Comparison of ENCODE assay signal across 8 mouse cellular contexts in genomic region chr17:15376494-15377181, GRCm38 (mm10). TPM values are rescaled to one million over a fixed set of nuclear protein-coding genes. Genes with fewer than 3 reads are reported as not detected.
DNase-seq lines count a peak whose midpoint lies in the region; ATAC-seq and TF ChIP-seq lines count a peak whose summit lies in the region.

Gene Dll1, minus strand, starts transcription at chr17:15376872.

- peak within 1 kb of the TSS; percentile 60 for H3K9ac ChIP-seq in lung, embryonic 14.5 days
- no peak within 1 kb of the TSS; the same call in 1 of the 2 replicates for H3K9ac ChIP-seq in liver, embryonic 15.5 days
- H3K9ac ChIP-seq in stomach, postnatal 0 days (ENCODE audit: low read length), result peak within 1 kb of the TSS; percentile 66

- peak; percentile 30 for DNase-seq in adrenal gland, postnatal 25 days
- no peak for DNase-seq in adrenal gland, postnatal 4 days (ENCODE audit: low spot score in 2 of 2)
- DNase-seq in lung, embryonic 14.5 days, result peak; percentile 55
- DNase-seq in lung, postnatal 14 days, result no peak
- DNase-seq in embryonic facial prominence, embryonic 10.5 days (ENCODE audit: low spot score), result peak; percentile 67
- peak; percentile 36 for DNase-seq in heart, postnatal 4 days
- DNase-seq in stomach, postnatal 0 days (ENCODE audit: low spot score), result peak; percentile 50

- under 1% methylated on average over 36 of the region's 36 CpGs for WGBS in lung, embryonic 14.5 days
- under 1% methylated on average over 36 of the region's 36 CpGs for WGBS in embryonic facial prominence, embryonic 10.5 days
- whole genome bisulfite sequencing in liver, embryonic 15.5 days (ENCODE audit: insufficient replicate concordance), result under 1% methylated on average over 36 of the region's 36 CpGs
- 5% methylated on average over 36 of the region's 36 CpGs for WGBS in stomach, postnatal 0 days

- H3K4me2 ChIP-seq in lung, embryonic 14.5 days, result peak within 1 kb of the TSS; percentile 100
- H3K4me2 ChIP-seq in liver, embryonic 15.5 days, result peak within 1 kb of the TSS; percentile 63
- peak within 1 kb of the TSS; percentile 98 for H3K4me2 ChIP-seq in stomach, postnatal 0 days (replicated peaks; ENCODE audit: low read depth)

- H3K9me3 ChIP-seq in lung, embryonic 14.5 days (ENCODE audit: low read depth, low read length), result no peaks in the 10 kb centered on the region
- H3K9me3 ChIP-seq in embryonic facial prominence, embryonic 10.5 days, result no peaks in the 10 kb centered on the region
- H3K9me3 ChIP-seq in liver, embryonic 15.5 days (replicated peaks), result no peaks in the 10 kb centered on the region
- no peaks in the 10 kb centered on the region for H3K9me3 ChIP-seq in stomach, postnatal 0 days (ENCODE audit: control insufficient read depth, low read length)

- peak within 1 kb of the TSS; percentile 54 for H3K4me3 ChIP-seq in lung, embryonic 14.5 days (ENCODE audit: low read depth, low read length)
- peak within 1 kb of the TSS; percentile 71 for H3K4me3 ChIP-seq in embryonic facial prominence, embryonic 10.5 days
- H3K4me3 ChIP-seq in liver, embryonic 15.5 days (replicated peaks), result peak within 1 kb of the TSS; percentile 54
- peak within 1 kb of the TSS; percentile 69 for H3K4me3 ChIP-seq in stomach, postnatal 0 days (ENCODE audit: low read depth, low read length)

- ATAC-seq in lung, embryonic 14.5 days (ENCODE audit: insufficient read depth), result peak; percentile 4; the same call in 1 of the 2 replicates
- no peak for ATAC-seq in liver, embryonic 15.5 days (ENCODE audit: insufficient read depth)
- ATAC-seq in stomach, postnatal 0 days (ENCODE audit: low FRiP score, low TSS enrichment), result no peak

- peak within 1 kb of the TSS; percentile 30; the same call in 1 of the 2 replicates for H3K27ac ChIP-seq in lung, embryonic 14.5 days (ENCODE audit: low read depth)
- peak within 1 kb of the TSS; percentile 87 for H3K27ac ChIP-seq in embryonic facial prominence, embryonic 10.5 days (replicated peaks)
- peak within 1 kb of the TSS; percentile 70; the same call in 1 of the 2 replicates for H3K27ac ChIP-seq in liver, embryonic 15.5 days (replicated peaks)
- peak within 1 kb of the TSS; percentile 58; the same call in 1 of the 2 replicates for H3K27ac ChIP-seq in stomach, postnatal 0 days (replicated peaks)

- H3K36me3 ChIP-seq in lung, embryonic 14.5 days (ENCODE audit: insufficient read depth), result no peaks in the 10 kb centered on the region
- H3K36me3 ChIP-seq in embryonic facial prominence, embryonic 10.5 days (replicated peaks), result peaks cover 9% of the 10 kb centered on the region
- no peaks in the 10 kb centered on the region for H3K36me3 ChIP-seq in liver, embryonic 15.5 days (replicated peaks)
- H3K36me3 ChIP-seq in stomach, postnatal 0 days (ENCODE audit: control insufficient read depth, insufficient read depth, low read length), result no peaks in the 10 kb centered on the region

- TF ChIP-seq EP300 in stomach, postnatal 0 days (optimal IDR thresholded peaks at IDR 0.05), result no peak

- TF ChIP-seq CTCF in lung, embryonic 14.5 days (IDR thresholded peaks at IDR 0.05; ENCODE audit: low read depth), result no peak
- TF ChIP-seq CTCF in stomach, postnatal 0 days (IDR thresholded peaks at IDR 0.05; ENCODE audit: low read depth), result peak; percentile 35

- H3K27me3 ChIP-seq in lung, embryonic 14.5 days (ENCODE audit: insufficient read depth, low read length), result peaks cover 77% of the 10 kb centered on the region
- peaks cover 100% of the 10 kb centered on the region for H3K27me3 ChIP-seq in embryonic facial prominence, embryonic 10.5 days (replicated peaks; ENCODE audit: low read depth, poor library complexity, severe bottlenecking)
- peaks cover 99% of the 10 kb centered on the region for H3K27me3 ChIP-seq in liver, embryonic 15.5 days
- H3K27me3 ChIP-seq in stomach, postnatal 0 days (ENCODE audit: control insufficient read depth, insufficient read depth, low read length), result no peaks in the 10 kb centered on the region

- peaks cover 14% of the 10 kb centered on the region for H3K4me1 ChIP-seq in lung, embryonic 14.5 days (ENCODE audit: insufficient read depth)
- H3K4me1 ChIP-seq in embryonic facial prominence, embryonic 10.5 days, result peaks cover 95% of the 10 kb centered on the region
- H3K4me1 ChIP-seq in liver, embryonic 15.5 days (replicated peaks), result peaks cover 24% of the 10 kb centered on the region
- H3K4me1 ChIP-seq in stomach, postnatal 0 days (replicated peaks; ENCODE audit: control insufficient read depth, insufficient read depth), result no peaks in the 10 kb centered on the region; the same call in 1 of the 2 replicates

RNA-seq across cellular contexts. Expression of gene Dll1, which starts in this region (rescaled TPM):
- total RNA-seq in adrenal gland, postnatal 25 days (2021), result 5.9 and 6.7 TPM in 2 replicates
- total RNA-seq in adrenal gland, postnatal 4 days (2021), result 10 to 100 TPM in 1 of 2 experiments, 1 to 10 TPM in 1; 6.6 to 15.7 TPM
- 3.1 and 3.4 TPM in 2 replicates for polyA plus RNA-seq in lung, embryonic 14.5 days (2014; fragmentation: Nextera tagmentation; extraction: Ambion mirVana)
- 13.2 and 22.1 TPM in 2 replicates for polyA plus RNA-seq in embryonic facial prominence, embryonic 10.5 days (2016; fragmentation: Nextera tagmentation; extraction: Ambion mirVana)
- 1 to 10 TPM; 6.7 to 7.2 TPM for total RNA-seq in heart, postnatal 4 days (2021)
- polyA plus RNA-seq in liver, embryonic 15.5 days (2015; fragmentation: Nextera tagmentation; extraction: Ambion mirVana), result 1.1 and 1.5 TPM in 2 replicates
- 3.5 and 4.4 TPM in 2 replicates for polyA plus RNA-seq in stomach, postnatal 0 days (2015; fragmentation: Nextera tagmentation; extraction: Ambion mirVana)

Comparison
In these comparisons a context has a peak if more than half of its experiments do, and no peak if none do; other contexts are left out.
1. DNase-seq: peak in adrenal gland, postnatal 25 days (single experiment), lung, embryonic 14.5 days (single experiment), embryonic facial prominence, embryonic 10.5 days (single experiment), heart, postnatal 4 days (single experiment) and stomach, postnatal 0 days (single experiment); none in adrenal gland, postnatal 4 days (0 of 2) and lung, postnatal 14 days (single experiment).
2. H3K27ac ChIP-seq: peak in every context shown above with its lines; median percentile 87 in embryonic facial prominence, embryonic 10.5 days; 70 in liver, embryonic 15.5 days; 58 in stomach, postnatal 0 days; 30 in lung, embryonic 14.5 days.
3. Peak in every context shown above with its lines, with median percentiles within 50 percentile points of each other: H3K4me2 ChIP-seq and H3K4me3 ChIP-seq.